Mouse (Mus musculus) cortical plate, adult 2 months (tissue): ENCODE data around the gene Syngr1.

Source experiments
- CTCF ChIP-seq: fragments of 200-500 bp; IDR thresholded peaks from 2 replicates; pipeline ENCODE4 v1.5.1; 2011; ENCODE audit warnings: mild to moderate bottlenecking, control low read depth, low read length; ENCODE audit not compliant: insufficient read depth; ENCODE audit errors: extremely low read depth
- POLR2A ChIP-seq: fragments of 200-500 bp; IDR thresholded peaks from 2 replicates; pipeline ENCODE4 v1.6.1; 2011; ENCODE audit warnings: mild to moderate bottlenecking, low read length, control low read depth; ENCODE audit not compliant: insufficient read depth; ENCODE audit errors: extremely low read depth

DNA sequence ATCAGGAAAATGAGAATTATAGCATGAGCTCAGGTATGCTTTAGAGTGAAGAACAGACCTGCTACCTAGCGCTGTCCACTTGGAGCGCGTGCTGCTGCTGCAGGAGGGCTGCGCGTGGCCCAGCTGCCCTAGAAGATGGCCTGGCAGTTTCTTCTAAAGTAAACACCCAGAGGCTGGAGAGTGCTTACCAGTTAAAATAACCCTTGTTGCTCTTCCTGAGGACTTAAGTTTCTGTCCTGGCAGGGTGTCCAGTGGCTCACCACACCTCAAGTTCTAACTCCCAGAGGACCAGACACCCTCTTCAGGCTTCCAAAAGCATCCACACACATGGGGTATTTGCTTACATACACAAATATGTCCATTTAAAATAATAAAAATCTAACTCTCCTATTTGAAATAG lies 54.3 kb downstream of the Syngr1 start:
- TF ChIP-seq CTCF (no peak), POLR2A (no peak)
